Mouse (Mus musculus) cerebellum, adult 2 months (tissue): ENCODE measurements around the gene Casp8ap2.

Experiments used
- CTCF ChIP-seq: fragments of 200-500 bp; IDR thresholded peaks from 2 replicates; pipeline ENCODE4 v1.5.1; 2011; ENCODE audit warnings: low read depth, mild to moderate bottlenecking, control low read depth, low read length, moderate library complexity, borderline replicate concordance; ENCODE audit not compliant: insufficient read depth
- POLR2A ChIP-seq: fragments of 200-500 bp; IDR thresholded peaks from 2 replicates; pipeline ENCODE4 v1.6.1; 2011; ENCODE audit warnings: low read length, control low read depth, borderline replicate concordance; ENCODE audit not compliant: insufficient read depth

DNA sequence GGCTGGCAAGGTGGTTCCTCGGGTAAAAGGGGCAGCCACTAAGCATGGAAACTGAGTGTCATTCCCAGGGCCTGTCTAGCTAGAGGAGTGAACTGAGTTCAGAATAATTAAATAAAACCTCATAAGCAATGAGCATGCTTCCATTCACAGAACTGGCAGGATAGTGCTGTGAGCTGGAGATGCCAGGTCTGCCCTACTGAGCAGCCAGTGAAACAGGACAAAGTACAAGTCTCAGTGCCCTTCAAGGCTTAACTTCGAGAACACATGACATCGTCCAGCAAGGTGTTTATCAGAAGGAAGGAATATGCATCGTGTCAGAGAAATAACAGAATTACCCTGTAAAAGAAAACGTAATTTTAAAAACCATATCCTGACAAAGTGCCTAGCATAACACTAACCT lies 41.7 kb upstream of the Casp8ap2 start:
- no peak for TF ChIP-seq CTCF
- no peak for TF ChIP-seq POLR2A
